Mouse (Mus musculus) thymus, adult 2 months (tissue): ENCODE data around the gene Cacna1c.

Experiments used
- CTCF ChIP-seq: fragments of 200-500 bp; IDR thresholded peaks from 2 replicates; pipeline ENCODE4 v1.5.1; 2012; ENCODE audit warnings: mild to moderate bottlenecking, control low read depth, low read length, moderate library complexity, borderline replicate concordance; ENCODE audit not compliant: control insufficient read depth, poor library complexity, insufficient read depth; ENCODE audit errors: extremely low read depth
- POLR2A ChIP-seq: fragments of 200-500 bp; IDR thresholded peaks from 2 replicates; pipeline ENCODE4 v1.6.1; 2012; ENCODE audit warnings: mild to moderate bottlenecking, low read length, control low read depth, moderate library complexity; ENCODE audit not compliant: control insufficient read depth, poor library complexity, insufficient read depth; ENCODE audit errors: extremely low read depth

DNA sequence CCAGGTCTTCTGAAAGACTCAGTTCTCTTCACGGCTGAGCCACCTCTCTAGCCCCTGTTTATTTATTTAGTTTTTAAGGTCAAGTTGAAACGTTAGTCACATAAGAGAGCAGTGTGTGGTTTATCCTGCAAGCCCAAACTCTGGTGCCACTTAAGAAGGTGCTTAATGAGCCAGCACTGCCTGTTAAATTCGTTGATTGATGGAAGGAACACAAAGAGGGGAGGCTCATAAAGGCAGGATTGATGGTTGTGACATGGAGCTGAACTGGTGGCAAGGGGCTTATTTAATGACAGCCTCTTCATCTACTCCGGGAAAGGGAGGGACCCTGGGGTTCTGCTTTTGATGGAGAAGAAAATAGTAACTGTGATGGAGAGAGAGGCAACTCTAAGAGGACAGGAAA, 439.7 kb downstream of the Cacna1c start:
- TF ChIP-seq CTCF, result no peak
- TF ChIP-seq POLR2A, result no peak
